Mouse (Mus musculus): ENCODE measurements around the gene Vars2. TPM values are rescaled to one million over a fixed set of nuclear protein-coding genes. Genes with fewer than 3 reads are reported as not detected.

The Vars2 gene
- polyA plus RNA-seq, 1 experiment from 2014 or later: 17.4 TPM

- Histone ChIP-seq H3K4me1 (peaks cover 4% of the 10 kb centered on the region), H3K27me3 (no peaks in the 10 kb centered on the region), H3K36me3 (peaks cover 82% of the 10 kb centered on the region), H3K27ac (no peak overlapping the region), H3K9me3 (no peaks in the 10 kb centered on the region), H3K4me2 (no peak overlapping the region), H3K9ac (no peak overlapping the region), H3K4me3 (no peak overlapping the region)
- 89% methylated on average over 4 of the region's 4 CpGs for WGBS
- no peak for ATAC-seq (ENCODE audit: insufficient number of reproducible peaks, insufficient read depth, low FRiP score, low TSS enrichment, low read depth)
Measured at GRCm38 (mm10) chr17:35691811-35692210, 24.4 kb upstream of the Vars2 start.

- H3K27me3 ChIP-seq: no peaks in the 10 kb centered on the region
- H3K36me3 ChIP-seq: peaks cover 90% of the 10 kb centered on the region
- no peak for ATAC-seq (ENCODE audit: insufficient number of reproducible peaks, insufficient read depth, low FRiP score, low TSS enrichment, low read depth)
- no peaks in the 10 kb centered on the region for H3K9me3 ChIP-seq
- H3K9ac ChIP-seq: no peak overlapping the region
- no peak overlapping the region for H3K4me3 ChIP-seq
- no peak overlapping the region for H3K4me2 ChIP-seq
- WGBS: 89% methylated on average over 18 of the region's 18 CpGs
- no peak overlapping the region for H3K27ac ChIP-seq
- H3K4me1 ChIP-seq: no peaks in the 10 kb centered on the region
Measured at GRCm38 (mm10) chr17:35689936-35690645, 22.7 kb upstream of the Vars2 start.

- 90% methylated on average over 25 of the region's 25 CpGs for WGBS
- no peaks in the 10 kb centered on the region for H3K4me1 ChIP-seq
- no peak overlapping the region for H3K4me3 ChIP-seq
- no peak overlapping the region for H3K4me2 ChIP-seq
- H3K9ac ChIP-seq: no peak overlapping the region
- H3K9me3 ChIP-seq: no peaks in the 10 kb centered on the region
- ATAC-seq (ENCODE audit: insufficient number of reproducible peaks, insufficient read depth, low FRiP score, low TSS enrichment, low read depth): no peak
- H3K27me3 ChIP-seq: no peaks in the 10 kb centered on the region
- peaks cover 99% of the 10 kb centered on the region for H3K36me3 ChIP-seq
- H3K27ac ChIP-seq: no peak overlapping the region
Measured at GRCm38 (mm10) chr17:35688347-35689175, 21.2 kb upstream of the Vars2 start.

- Histone ChIP-seq H3K27ac (no peak overlapping the region), H3K9ac (no peak overlapping the region), H3K9me3 (no peaks in the 10 kb centered on the region), H3K4me1 (no peaks in the 10 kb centered on the region), H3K4me3 (no peak overlapping the region), H3K4me2 (no peak overlapping the region), H3K27me3 (no peaks in the 10 kb centered on the region), H3K36me3 (peaks cover 94% of the 10 kb centered on the region)
- 80% methylated on average over 9 of the region's 9 CpGs for WGBS
- no peak for ATAC-seq (ENCODE audit: insufficient number of reproducible peaks, insufficient read depth, low FRiP score, low TSS enrichment, low read depth)
Measured at GRCm38 (mm10) chr17:35685061-35685460, 17.7 kb upstream of the Vars2 start.

- H3K4me3 ChIP-seq: no peak overlapping the region
- H3K4me2 ChIP-seq: no peak overlapping the region
- no peaks in the 10 kb centered on the region for H3K27me3 ChIP-seq
- ATAC-seq (ENCODE audit: insufficient number of reproducible peaks, insufficient read depth, low FRiP score, low TSS enrichment, low read depth): no peak
- WGBS: 85% methylated on average over 13 of the region's 13 CpGs
- no peak overlapping the region for H3K27ac ChIP-seq
- H3K36me3 ChIP-seq: peaks cover 63% of the 10 kb centered on the region
- no peaks in the 10 kb centered on the region for H3K4me1 ChIP-seq
- no peak overlapping the region for H3K9ac ChIP-seq
- no peaks in the 10 kb centered on the region for H3K9me3 ChIP-seq
Measured at GRCm38 (mm10) chr17:35681986-35682385, 14.6 kb upstream of the Vars2 start.

- peaks cover 49% of the 10 kb centered on the region for H3K36me3 ChIP-seq
- H3K4me2 ChIP-seq: no peak overlapping the region
- ATAC-seq (ENCODE audit: insufficient number of reproducible peaks, insufficient read depth, low FRiP score, low TSS enrichment, low read depth): no peak
- H3K27me3 ChIP-seq: no peaks in the 10 kb centered on the region
- H3K4me3 ChIP-seq: no peak overlapping the region
- no peaks in the 10 kb centered on the region for H3K9me3 ChIP-seq
- 31% methylated on average over 6 of the region's 6 CpGs for whole genome bisulfite sequencing
- H3K27ac ChIP-seq: no peak overlapping the region
- H3K4me1 ChIP-seq: no peaks in the 10 kb centered on the region
- H3K9ac ChIP-seq: no peak overlapping the region
Measured at GRCm38 (mm10) chr17:35680591-35680990, 13.2 kb upstream of the Vars2 start.

- Histone ChIP-seq H3K9ac (peak within 1 kb of the TSS; percentile 91), H3K9me3 (no peaks in the 10 kb centered on the region), H3K27me3 (no peaks in the 10 kb centered on the region), H3K36me3 (peaks cover 30% of the 10 kb centered on the region), H3K27ac (no peak within 1 kb of the TSS), H3K4me1 (peaks cover 9% of the 10 kb centered on the region), H3K4me2 (peak within 1 kb of the TSS; percentile 82), H3K4me3 (peak within 1 kb of the TSS; percentile 80)
- peak; percentile 91 for ATAC-seq (ENCODE audit: insufficient number of reproducible peaks, insufficient read depth, low FRiP score, low TSS enrichment, low read depth)
- WGBS: 2% methylated on average over 23 of the region's 23 CpGs
Measured at GRCm38 (mm10) chr17:35673416-35674035, 6.1 kb upstream of the Vars2 start, which contains the start of gene Gtf2h4. TSS of gene Gtf2h4 (minus strand) at chr17:35673739.

- H3K4me3 ChIP-seq: peak overlapping the region; percentile 80; the same call in 1 of the 2 replicates
- H3K27ac ChIP-seq: no peak overlapping the region
- H3K9ac ChIP-seq: peak overlapping the region; percentile 91
- WGBS: 92% methylated on average over 6 of the region's 6 CpGs
- H3K36me3 ChIP-seq: peaks cover 30% of the 10 kb centered on the region
- no peak for ATAC-seq (ENCODE audit: insufficient number of reproducible peaks, insufficient read depth, low FRiP score, low TSS enrichment, low read depth)
- H3K9me3 ChIP-seq: no peaks in the 10 kb centered on the region
- peaks cover 13% of the 10 kb centered on the region for H3K4me1 ChIP-seq
- peak overlapping the region; percentile 82 for H3K4me2 ChIP-seq
- no peaks in the 10 kb centered on the region for H3K27me3 ChIP-seq
Measured at GRCm38 (mm10) chr17:35672527-35672926, 5.1 kb upstream of the Vars2 start.

- 92% methylated on average over 6 of the region's 6 CpGs for WGBS
- H3K4me3 ChIP-seq: no peak overlapping the region
- no peak overlapping the region for H3K4me2 ChIP-seq
- no peak overlapping the region for H3K9ac ChIP-seq
- H3K4me1 ChIP-seq: peaks cover 14% of the 10 kb centered on the region
- peaks cover 30% of the 10 kb centered on the region for H3K36me3 ChIP-seq
- H3K9me3 ChIP-seq: no peaks in the 10 kb centered on the region
- no peak overlapping the region for H3K27ac ChIP-seq
- no peaks in the 10 kb centered on the region for H3K27me3 ChIP-seq
- no peak for ATAC-seq (ENCODE audit: insufficient number of reproducible peaks, insufficient read depth, low FRiP score, low TSS enrichment, low read depth)
Measured at GRCm38 (mm10) chr17:35671846-35672245, 4.5 kb upstream of the Vars2 start.

GRCm38 (mm10) chr17:35669731-35670130 lies 2.3 kb upstream of the Vars2 start:
- H3K9ac ChIP-seq: no peak overlapping the region
- 93% methylated on average over 9 of the region's 9 CpGs for WGBS
- peaks cover 34% of the 10 kb centered on the region for H3K36me3 ChIP-seq
- no peak overlapping the region for H3K4me3 ChIP-seq
- H3K9me3 ChIP-seq: no peaks in the 10 kb centered on the region
- H3K4me1 ChIP-seq: peaks cover 23% of the 10 kb centered on the region
- no peak for ATAC-seq (ENCODE audit: insufficient number of reproducible peaks, insufficient read depth, low FRiP score, low TSS enrichment, low read depth)
- H3K27me3 ChIP-seq: no peaks in the 10 kb centered on the region
- no peak overlapping the region for H3K27ac ChIP-seq
- no peak overlapping the region for H3K4me2 ChIP-seq

- H3K9ac ChIP-seq: peak overlapping the region; percentile 86
- ATAC-seq (ENCODE audit: insufficient number of reproducible peaks, insufficient read depth, low FRiP score, low TSS enrichment, low read depth): peak; percentile 33
- H3K27ac ChIP-seq: peak overlapping the region; percentile 85
- no peaks in the 10 kb centered on the region for H3K9me3 ChIP-seq
- H3K27me3 ChIP-seq: no peaks in the 10 kb centered on the region
- H3K4me3 ChIP-seq: peak overlapping the region; percentile 74
- H3K4me1 ChIP-seq: peaks cover 14% of the 10 kb centered on the region
- 6% methylated on average over 13 of the region's 13 CpGs for WGBS
- H3K36me3 ChIP-seq: peaks cover 55% of the 10 kb centered on the region
- peak overlapping the region; percentile 84 for H3K4me2 ChIP-seq
Measured at GRCm38 (mm10) chr17:35666851-35667256, 538 bp downstream of the Vars2 start.

All from embryonic facial prominence, embryonic 13.5 days (tissue).